Mouse (Mus musculus) small intestine, adult 2 months (tissue): ENCODE measurements at regions not wholly inside any gene's neighbourhood (a gene's known extent, or its start where the extent isn't known, plus 50 kb on each side); places are given as distances from the start of the nearest gene placed in this dataset.

Source experiments
- H3K27ac ChIP-seq: fragments of 200-500 bp; 2 replicates; pipeline ENCODE4 v1.5.1; 2012; ENCODE audit warnings: low read depth, low read length, control low read depth, inconsistent platforms; ENCODE audit not compliant: insufficient read depth
- H3K27me3 ChIP-seq: fragments of 200-500 bp; 2 replicates; pipeline ENCODE4 v1.6.1; 2012; ENCODE audit warnings: mild to moderate bottlenecking, moderate library complexity, low read length, inconsistent platforms; ENCODE audit not compliant: control insufficient read depth, insufficient read depth
- H3K36me3 ChIP-seq: fragments of 200-500 bp; 2 replicates; pipeline ENCODE4 v1.6.1; 2012; ENCODE audit warnings: mild to moderate bottlenecking, low read length, control low read depth, inconsistent platforms; ENCODE audit not compliant: control insufficient read depth, insufficient read depth
- H3K4me1 ChIP-seq: fragments of 200-500 bp; 2 replicates; pipeline ENCODE4 v1.6.1; 2012; ENCODE audit warnings: low read length, inconsistent platforms, mixed read lengths; ENCODE audit not compliant: control insufficient read depth, insufficient read depth, insufficient read length
- H3K4me3 ChIP-seq: fragments of 200-500 bp; 2 replicates; pipeline ENCODE4 v1.5.1; 2012; ENCODE audit warnings: low read depth, mild to moderate bottlenecking, control low read depth, inconsistent platforms, low read length, moderate library complexity
- CTCF ChIP-seq: fragments of 200-500 bp; IDR thresholded peaks from 2 replicates; pipeline ENCODE4 v1.5.1; 2012; ENCODE audit warnings: low read depth, mild to moderate bottlenecking, control low read depth, inconsistent platforms, low read length, moderate library complexity, mixed read lengths; ENCODE audit not compliant: insufficient replicate concordance, insufficient read length; ENCODE audit errors: extremely low read depth
- POLR2A ChIP-seq: fragments of 200-500 bp; IDR thresholded peaks from 2 replicates; pipeline ENCODE4 v1.6.1; 2012; ENCODE audit warnings: low read depth, mild to moderate bottlenecking, control low read depth, inconsistent platforms, low read length, moderate library complexity
- WGBS: fragments of 180-500 bp; shearing (Covaris S2); methylation state at CpG from one replicate; pipeline ENCODE4 v1.1.7; 2018; 5-methylcytosine and 5-hydroxymethylcytosine counted together

DNA sequence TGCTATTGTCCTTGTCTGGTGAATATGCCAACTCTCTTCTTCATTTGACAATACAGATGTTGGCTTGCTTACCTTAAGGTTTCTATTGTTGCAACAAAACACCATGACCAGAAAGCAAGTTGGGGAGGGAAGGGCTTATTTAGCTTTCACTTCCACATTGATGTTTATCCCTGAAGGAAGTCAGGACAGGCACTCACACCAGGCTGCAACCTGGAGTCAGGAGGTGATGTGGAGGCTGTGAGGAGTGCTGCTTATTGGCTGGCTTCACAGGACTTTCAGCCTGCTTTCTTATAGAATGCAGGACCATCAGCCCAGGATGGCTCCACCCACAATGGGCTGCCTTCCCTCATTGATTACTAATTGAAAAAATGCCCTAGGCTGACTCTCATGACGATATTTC is 177.9 kb upstream of the Kif2a start:
- TF ChIP-seq POLR2A (no peak), CTCF (no peak)
- no peak overlapping the region for H3K4me3 ChIP-seq
- WGBS, result 30% methylated on average over 1 of the region's 1 CpGs
- no peak overlapping the region for H3K27ac ChIP-seq
- H3K27me3 ChIP-seq, result no peaks in the 10 kb centered on the region
- no peaks in the 10 kb centered on the region for H3K36me3 ChIP-seq
- no peaks in the 10 kb centered on the region for H3K4me1 ChIP-seq

DNA sequence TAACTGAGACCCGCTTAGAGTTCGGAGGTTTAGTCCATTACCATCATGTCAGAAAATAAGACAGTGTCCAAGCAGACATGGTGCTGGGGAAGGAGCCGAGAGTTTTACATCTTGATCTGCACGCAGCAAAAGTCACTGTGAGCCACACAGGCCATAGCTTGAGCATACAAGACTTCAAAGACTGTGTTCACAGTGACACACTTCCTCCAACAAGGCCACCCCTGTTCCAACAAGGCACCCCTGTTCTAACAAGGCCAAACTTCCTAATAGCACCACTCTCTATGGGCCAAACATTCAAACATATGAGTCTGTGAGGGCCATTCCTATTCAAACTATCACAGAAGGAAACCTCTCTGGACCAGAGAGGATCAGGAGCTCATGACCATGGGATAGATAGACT is 171.5 kb upstream of the Kif2a start:
- Histone ChIP-seq H3K4me3 (no peak overlapping the region), H3K27me3 (no peaks in the 10 kb centered on the region), H3K36me3 (no peaks in the 10 kb centered on the region), H3K27ac (no peak overlapping the region), H3K4me1 (no peaks in the 10 kb centered on the region)
- 86% methylated on average over 4 of the region's 4 CpGs for WGBS
- TF ChIP-seq CTCF (no peak), POLR2A (no peak)

DNA sequence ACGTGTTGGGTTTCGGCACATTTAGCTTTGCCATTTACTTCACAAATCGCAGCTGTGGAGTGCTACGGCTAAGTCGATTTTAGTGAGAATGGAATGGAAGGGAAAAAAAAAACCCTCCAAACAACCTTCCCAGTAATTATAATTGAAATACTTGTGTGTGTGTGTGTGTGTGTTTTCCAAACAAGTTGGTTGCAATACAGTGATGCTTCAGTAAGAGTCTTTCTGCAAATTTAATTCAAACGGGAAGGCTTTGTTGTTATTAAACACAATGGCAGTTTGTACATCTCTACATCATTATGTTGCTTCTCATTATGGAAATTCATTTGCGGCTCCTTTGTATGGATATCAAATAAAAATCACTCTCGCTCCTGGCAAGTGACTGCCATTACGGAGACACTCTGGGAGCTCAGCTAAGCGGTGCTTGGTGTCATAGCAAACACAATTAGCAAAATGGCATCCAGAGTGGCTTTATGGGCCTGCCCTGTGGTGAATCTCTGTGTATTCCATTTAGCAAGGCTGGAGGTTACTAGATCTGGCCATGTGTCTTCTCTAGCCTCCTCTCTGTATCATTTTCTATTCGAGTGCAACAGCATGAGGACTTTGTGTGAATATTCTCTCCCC is 165.4 kb upstream of the Kif2a start:
- Histone ChIP-seq H3K4me1 (no peaks in the 10 kb centered on the region), H3K36me3 (no peaks in the 10 kb centered on the region), H3K27ac (no peak overlapping the region), H3K27me3 (no peaks in the 10 kb centered on the region), H3K4me3 (no peak overlapping the region)
- WGBS, result 88% methylated on average over 11 of the region's 11 CpGs
- TF ChIP-seq CTCF, result no peak
- no peak for TF ChIP-seq POLR2A

DNA sequence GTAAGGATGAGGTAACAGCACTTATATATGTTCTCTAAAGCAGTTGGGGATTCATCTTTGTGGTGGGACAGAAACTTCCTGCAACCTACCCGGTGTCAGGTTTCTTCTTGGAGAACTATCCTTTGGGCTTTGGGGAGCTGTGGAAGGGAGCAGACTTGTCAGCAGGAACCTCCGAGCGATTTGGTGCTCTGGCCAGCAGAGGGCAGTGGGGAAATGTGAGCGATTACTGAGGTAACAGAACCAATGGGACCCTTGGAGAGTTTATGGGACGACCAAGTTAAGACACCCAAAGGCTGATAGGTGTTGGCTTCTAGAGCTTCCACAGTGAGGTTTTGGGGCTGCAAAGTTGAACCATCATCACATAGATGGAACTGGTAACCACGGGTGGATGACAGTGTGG is 160.6 kb upstream of the Kif2a start:
- Histone ChIP-seq H3K36me3 (no peaks in the 10 kb centered on the region), H3K4me1 (no peaks in the 10 kb centered on the region), H3K27me3 (no peaks in the 10 kb centered on the region), H3K27ac (no peak overlapping the region), H3K4me3 (no peak overlapping the region)
- TF ChIP-seq CTCF, result peak; percentile 46; the same call in 1 of the 2 replicates
- TF ChIP-seq POLR2A, result no peak
- WGBS, result 11% methylated on average over 6 of the region's 6 CpGs

DNA sequence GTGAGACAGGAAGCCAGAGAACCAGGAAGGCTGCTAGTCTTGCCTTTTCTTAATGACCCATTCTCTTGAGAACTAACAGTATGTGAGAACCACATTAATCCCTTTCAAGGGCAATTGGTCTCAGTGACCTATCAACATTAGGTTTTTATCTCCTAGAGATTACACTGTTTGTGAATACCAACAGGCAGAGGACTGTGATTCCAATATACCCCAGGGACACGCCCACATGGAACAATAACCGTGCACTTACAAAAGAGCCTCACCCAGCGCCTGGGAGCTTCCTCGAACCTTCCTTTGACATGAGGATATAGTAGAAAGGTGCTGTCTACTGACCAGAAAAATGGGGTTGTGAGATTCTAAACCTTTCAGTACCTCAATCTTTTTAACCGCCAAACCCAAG is 157.6 kb upstream of the Kif2a start:
- H3K4me3 ChIP-seq, result no peak overlapping the region
- H3K4me1 ChIP-seq, result no peaks in the 10 kb centered on the region
- WGBS, result 44% methylated on average over 5 of the region's 5 CpGs
- H3K36me3 ChIP-seq, result no peaks in the 10 kb centered on the region
- no peak for TF ChIP-seq CTCF
- no peak for TF ChIP-seq POLR2A
- no peaks in the 10 kb centered on the region for H3K27me3 ChIP-seq
- no peak overlapping the region for H3K27ac ChIP-seq

DNA sequence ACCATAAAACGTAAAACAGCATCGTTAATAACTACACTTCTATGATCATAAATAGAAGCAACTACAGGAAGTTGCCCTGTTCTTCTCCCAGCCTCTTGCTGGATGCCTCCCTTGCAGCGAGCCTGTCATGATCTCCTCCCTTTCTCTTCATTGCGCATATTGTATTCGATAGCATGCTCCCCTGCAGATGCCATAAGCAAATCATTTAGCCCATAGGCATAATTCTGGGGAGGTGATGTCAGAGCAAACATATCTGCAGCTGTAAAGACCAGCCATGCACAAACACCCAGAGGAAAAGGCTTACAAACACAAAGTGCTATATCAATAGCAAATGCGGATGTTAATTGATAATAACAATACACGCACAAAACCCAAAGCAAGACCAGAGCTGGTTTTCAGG is 155.7 kb upstream of the Kif2a start:
- Histone ChIP-seq H3K27ac (no peak overlapping the region), H3K4me1 (no peaks in the 10 kb centered on the region), H3K27me3 (no peaks in the 10 kb centered on the region), H3K4me3 (no peak overlapping the region), H3K36me3 (no peaks in the 10 kb centered on the region)
- 73% methylated on average over 7 of the region's 7 CpGs for WGBS
- TF ChIP-seq POLR2A (no peak), CTCF (no peak)

DNA sequence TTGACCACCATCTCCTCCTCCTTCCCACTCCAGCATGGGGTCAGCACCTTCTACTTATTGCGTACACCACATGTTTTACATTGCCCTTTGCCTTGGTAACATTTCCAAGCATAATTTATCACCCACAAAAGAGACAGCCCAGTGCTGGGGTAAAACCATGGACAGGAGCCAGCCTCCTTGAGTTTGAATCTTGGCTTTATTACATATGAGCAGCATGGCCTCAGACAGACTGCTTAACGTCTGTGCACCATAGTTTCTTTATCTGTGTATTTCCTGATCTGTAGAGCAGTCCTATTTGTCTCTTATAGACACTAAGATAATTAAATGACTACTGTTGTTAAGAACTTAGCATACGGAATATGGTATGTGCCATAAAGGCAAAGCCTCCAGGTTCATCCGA is 154.0 kb upstream of the Kif2a start:
- Histone ChIP-seq H3K27ac (no peak overlapping the region), H3K36me3 (no peaks in the 10 kb centered on the region), H3K27me3 (no peaks in the 10 kb centered on the region), H3K4me1 (no peaks in the 10 kb centered on the region), H3K4me3 (no peak overlapping the region)
- WGBS, result 68% methylated on average over 4 of the region's 4 CpGs
- TF ChIP-seq CTCF (no peak), POLR2A (no peak)

DNA sequence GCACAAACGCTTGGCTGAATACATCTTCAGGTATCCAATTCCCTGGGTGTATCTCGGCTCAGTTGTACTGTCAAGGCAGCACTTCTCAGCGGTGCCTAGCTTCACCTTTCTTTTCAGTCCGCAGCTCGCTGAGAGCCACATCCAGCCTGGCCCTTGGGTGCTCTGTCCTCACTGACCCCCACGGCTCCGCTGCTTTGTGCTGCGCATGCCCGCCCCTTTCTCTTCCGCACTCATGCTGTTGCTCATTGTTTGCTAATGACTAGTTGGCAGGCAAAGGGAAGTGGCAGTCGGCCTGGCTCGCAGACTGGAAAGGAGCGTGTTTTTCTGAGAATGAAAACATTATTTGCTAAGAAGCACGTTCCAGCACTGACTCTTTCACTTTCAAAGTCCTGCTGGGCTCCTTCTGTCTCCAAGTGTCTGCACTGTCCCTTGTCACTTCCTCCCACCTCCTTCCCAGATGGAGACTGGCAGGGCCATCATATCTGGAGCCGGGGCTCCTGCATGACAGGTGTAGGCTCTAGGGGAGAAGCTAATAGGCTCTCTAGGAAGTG is 146.7 kb upstream of the Kif2a start:
- 6% methylated on average over 15 of the region's 15 CpGs for WGBS
- TF ChIP-seq CTCF (no peak), POLR2A (no peak)
- H3K4me1 ChIP-seq, result peaks cover 2% of the 10 kb centered on the region; the same call in 1 of the 2 replicates

More for the DNA sequence above, 146.7 kb upstream of the Kif2a start:
- Histone ChIP-seq H3K27me3 (no peaks in the 10 kb centered on the region), H3K4me3 (peak overlapping the region; percentile 57), H3K27ac (no peak overlapping the region), H3K36me3 (no peaks in the 10 kb centered on the region)
